Mouse (Mus musculus) forebrain, embryonic 13.5 days (tissue): ENCODE data around the gene Srcin1. TPM values are rescaled to one million over a fixed set of nuclear protein-coding genes. Genes with fewer than 3 reads are reported as not detected.

Experiments
- ATAC-seq: fragments of 200-750 bp; cut with Nextera tagmentation; 2 replicates; pipeline ENCODE4 v1.8.0; 2017
- H3K27ac ChIP-seq: fragments of 300-500 bp; sonication (generic); 2 replicates; pipeline ENCODE4 v1.5.1; 2015; ENCODE audit warnings: inconsistent platforms, mild to moderate bottlenecking, moderate library complexity
- H3K27me3 ChIP-seq: fragments of 300-500 bp; sonication (generic); 2 replicates; pipeline ENCODE4 v1.6.1; 2015; ENCODE audit warnings: mild to moderate bottlenecking, inconsistent platforms
- H3K36me3 ChIP-seq: fragments of 300-500 bp; sonication (generic); 2 replicates; pipeline ENCODE4 v1.6.1; 2015; ENCODE audit warnings: mild to moderate bottlenecking, inconsistent platforms; ENCODE audit not compliant: poor library complexity, severe bottlenecking
- H3K4me1 ChIP-seq: fragments of 300-500 bp; sonication (generic); 2 replicates; pipeline ENCODE4 v1.6.1; 2015; ENCODE audit warnings: inconsistent platforms
- H3K4me2 ChIP-seq: fragments of 300-500 bp; sonication (generic); 2 replicates; pipeline ENCODE4 v1.6.1; 2015; ENCODE audit warnings: inconsistent platforms, mild to moderate bottlenecking, moderate library complexity
- H3K4me3 ChIP-seq: fragments of 300-500 bp; sonication (generic); 2 replicates; pipeline ENCODE4 v1.5.1; 2015; ENCODE audit warnings: mild to moderate bottlenecking, inconsistent platforms
- H3K9ac ChIP-seq: fragments of 300-500 bp; sonication (generic); 2 replicates; pipeline ENCODE4 v1.6.1; 2015; ENCODE audit warnings: mild to moderate bottlenecking, inconsistent platforms
- H3K9me3 ChIP-seq: fragments of 300-500 bp; sonication (generic); replicated peaks from 2 replicates; pipeline ENCODE4 v1.6.1; 2016; ENCODE audit warnings: inconsistent platforms
- WGBS: fragments of 180-500 bp; shearing (Covaris S2); methylation state at CpG from one replicate; pipeline ENCODE4 v1.1.7; 2015; 5-methylcytosine and 5-hydroxymethylcytosine counted together
- polyA plus RNA-seq: library from polyadenylated mRNA; unstranded; fragments of >200 nt; fragmentation: Nextera tagmentation; extraction: Ambion mirVana; gene quantifications from 2 replicates; pipeline ENCODE4 v1.2.1, GENCODE M21; 2015

Srcin1 gene
- polyA plus RNA-seq = 5.6 and 6.4 TPM in 2 replicates

- H3K9me3 ChIP-seq = no peaks in the 10 kb centered on the region
- WGBS = 30% methylated on average over 9 of the region's 9 CpGs
- no peaks in the 10 kb centered on the region for H3K27me3 ChIP-seq
- no peaks in the 10 kb centered on the region for H3K36me3 ChIP-seq
- H3K9ac ChIP-seq = peak within 1 kb of the TSS; percentile 90
- H3K4me3 ChIP-seq = peak within 1 kb of the TSS; percentile 68
- peak within 1 kb of the TSS; percentile 97 for H3K27ac ChIP-seq
- H3K4me2 ChIP-seq = peak within 1 kb of the TSS; percentile 79
- H3K4me1 ChIP-seq = peaks cover 64% of the 10 kb centered on the region
- ATAC-seq = no peak
Measured at GRCm38 (mm10) chr11:97576136-97576906, at the start of gene Srcin1. TSS of gene Srcin1 (minus strand) at chr11:97576186.

GRCm38 (mm10) chr11:97625551-97625950, 49.6 kb upstream of the Srcin1 start:
- H3K4me3 ChIP-seq = no peak overlapping the region
- 76% methylated on average over 5 of the region's 5 CpGs for WGBS
- no peaks in the 10 kb centered on the region for H3K36me3 ChIP-seq
- no peak overlapping the region for H3K9ac ChIP-seq
- no peak for ATAC-seq
- H3K9me3 ChIP-seq = no peaks in the 10 kb centered on the region
- peaks cover 73% of the 10 kb centered on the region for H3K27me3 ChIP-seq
- H3K4me2 ChIP-seq = no peak overlapping the region
- peaks cover 29% of the 10 kb centered on the region for H3K4me1 ChIP-seq
- no peak overlapping the region for H3K27ac ChIP-seq

GRCm38 (mm10) chr11:97623166-97623565, 47.2 kb upstream of the Srcin1 start:
- WGBS = 64% methylated on average over 9 of the region's 9 CpGs

GRCm38 (mm10) chr11:97622440-97622839, 46.5 kb upstream of the Srcin1 start:
- H3K27me3 ChIP-seq = peaks cover 46% of the 10 kb centered on the region
- ATAC-seq = peak; percentile 72

More at GRCm38 (mm10) chr11:97623166-97623565, 47.2 kb upstream of the Srcin1 start:
- ATAC-seq = no peak
- peaks cover 21% of the 10 kb centered on the region for H3K4me1 ChIP-seq
- peaks cover 53% of the 10 kb centered on the region for H3K27me3 ChIP-seq
- no peaks in the 10 kb centered on the region for H3K36me3 ChIP-seq
- H3K27ac ChIP-seq = no peak overlapping the region
- no peak overlapping the region for H3K4me3 ChIP-seq
- H3K4me2 ChIP-seq = no peak overlapping the region
- H3K9ac ChIP-seq = no peak overlapping the region
- H3K9me3 ChIP-seq = no peaks in the 10 kb centered on the region

GRCm38 (mm10) chr11:97619391-97619795, 43.4 kb upstream of the Srcin1 start:
- H3K9ac ChIP-seq = no peak overlapping the region
- WGBS = 37% methylated on average over 5 of the region's 5 CpGs
- no peak overlapping the region for H3K4me3 ChIP-seq
- no peaks in the 10 kb centered on the region for H3K9me3 ChIP-seq
- no peak overlapping the region for H3K4me2 ChIP-seq
- no peak overlapping the region for H3K27ac ChIP-seq
- peaks cover 31% of the 10 kb centered on the region for H3K27me3 ChIP-seq
- H3K36me3 ChIP-seq = no peaks in the 10 kb centered on the region
- peaks cover 6% of the 10 kb centered on the region; the same call in 1 of the 2 replicates for H3K4me1 ChIP-seq
- 0 out of 2 replicates have a peak, but pooled peaks have one; percentile 24 for ATAC-seq

More at GRCm38 (mm10) chr11:97622440-97622839, 46.5 kb upstream of the Srcin1 start:
- 2% methylated on average over 6 of the region's 6 CpGs for WGBS
- H3K9me3 ChIP-seq = no peaks in the 10 kb centered on the region
- H3K36me3 ChIP-seq = no peaks in the 10 kb centered on the region
- peaks cover 14% of the 10 kb centered on the region for H3K4me1 ChIP-seq
- no peak overlapping the region for H3K4me2 ChIP-seq
- no peak overlapping the region for H3K4me3 ChIP-seq
- H3K27ac ChIP-seq = no peak overlapping the region
- H3K9ac ChIP-seq = no peak overlapping the region

GRCm38 (mm10) chr11:97618368-97618767, 42.4 kb upstream of the Srcin1 start:
- no peaks in the 10 kb centered on the region for H3K9me3 ChIP-seq
- no peak overlapping the region for H3K4me2 ChIP-seq
- H3K4me1 ChIP-seq = peaks cover 6% of the 10 kb centered on the region; the same call in 1 of the 2 replicates
- H3K27me3 ChIP-seq = peaks cover 21% of the 10 kb centered on the region
- no peak overlapping the region for H3K27ac ChIP-seq
- H3K4me3 ChIP-seq = no peak overlapping the region
- no peak for ATAC-seq
- no peak overlapping the region for H3K9ac ChIP-seq
- H3K36me3 ChIP-seq = no peaks in the 10 kb centered on the region
- 59% methylated on average over 11 of the region's 11 CpGs for WGBS

- peaks cover 6% of the 10 kb centered on the region; the same call in 1 of the 2 replicates for H3K4me1 ChIP-seq
- H3K27me3 ChIP-seq = peaks cover 16% of the 10 kb centered on the region
- no peak overlapping the region for H3K4me3 ChIP-seq
- no peak for ATAC-seq
- no peak overlapping the region for H3K9ac ChIP-seq
- H3K36me3 ChIP-seq = no peaks in the 10 kb centered on the region
- no peak overlapping the region for H3K27ac ChIP-seq
- WGBS = 83% methylated on average over 4 of the region's 4 CpGs
- no peak overlapping the region for H3K4me2 ChIP-seq
- H3K9me3 ChIP-seq = no peaks in the 10 kb centered on the region
Measured at GRCm38 (mm10) chr11:97615276-97615675, 39.3 kb upstream of the Srcin1 start.

GRCm38 (mm10) chr11:97611076-97611475, 35.1 kb upstream of the Srcin1 start:
- Histone ChIP-seq H3K9ac (no peak overlapping the region), H3K27me3 (peaks cover 6% of the 10 kb centered on the region; the same call in 1 of the 2 replicates), H3K4me3 (no peak overlapping the region), H3K4me2 (no peak overlapping the region), H3K27ac (no peak overlapping the region), H3K4me1 (0 out of 2 replicates have a peak, but pooled peaks cover 5% of the 10 kb centered on the region), H3K9me3 (no peaks in the 10 kb centered on the region), H3K36me3 (no peaks in the 10 kb centered on the region)
- WGBS = 74% methylated on average over 8 of the region's 8 CpGs
- no peak for ATAC-seq

- Histone ChIP-seq H3K9me3 (no peaks in the 10 kb centered on the region), H3K4me1 (0 out of 2 replicates have a peak, but pooled peaks cover 5% of the 10 kb centered on the region), H3K9ac (no peak overlapping the region), H3K4me2 (no peak overlapping the region), H3K27me3 (0 out of 2 replicates have a peak, but pooled peaks cover 3% of the 10 kb centered on the region), H3K4me3 (no peak overlapping the region), H3K36me3 (no peaks in the 10 kb centered on the region), H3K27ac (no peak overlapping the region)
- ATAC-seq = no peak
- WGBS = 91% methylated on average over 13 of the region's 13 CpGs
Measured at GRCm38 (mm10) chr11:97609743-97610142, 33.8 kb upstream of the Srcin1 start.

GRCm38 (mm10) chr11:97608933-97609332, 32.9 kb upstream of the Srcin1 start:
- Histone ChIP-seq H3K9ac (no peak overlapping the region), H3K4me3 (no peak overlapping the region), H3K4me2 (no peak overlapping the region), H3K27ac (no peak overlapping the region), H3K4me1 (0 out of 2 replicates have a peak, but pooled peaks cover 5% of the 10 kb centered on the region), H3K27me3 (0 out of 2 replicates have a peak, but pooled peaks cover 3% of the 10 kb centered on the region), H3K36me3 (no peaks in the 10 kb centered on the region), H3K9me3 (no peaks in the 10 kb centered on the region)
- WGBS = 73% methylated on average over 4 of the region's 4 CpGs
- ATAC-seq = no peak

GRCm38 (mm10) chr11:97607056-97607725, 31.2 kb upstream of the Srcin1 start:
- H3K4me3 ChIP-seq = no peak overlapping the region
- 0 out of 2 replicates have a peak, but pooled peaks cover 5% of the 10 kb centered on the region for H3K4me1 ChIP-seq
- H3K27me3 ChIP-seq = 0 out of 2 replicates have a peak, but pooled peaks cover 3% of the 10 kb centered on the region
- no peak overlapping the region for H3K4me2 ChIP-seq
- 96% methylated on average over 8 of the region's 8 CpGs for WGBS
- no peak for ATAC-seq
- H3K27ac ChIP-seq = no peak overlapping the region
- H3K9me3 ChIP-seq = no peaks in the 10 kb centered on the region
- H3K9ac ChIP-seq = no peak overlapping the region
- no peaks in the 10 kb centered on the region for H3K36me3 ChIP-seq

GRCm38 (mm10) chr11:97603891-97604290, 27.9 kb upstream of the Srcin1 start:
- H3K9me3 ChIP-seq = no peaks in the 10 kb centered on the region
- ATAC-seq = no peak
- H3K27me3 ChIP-seq = 0 out of 2 replicates have a peak, but pooled peaks cover 2% of the 10 kb centered on the region
- 0 out of 2 replicates have a peak, but pooled peaks cover 5% of the 10 kb centered on the region for H3K4me1 ChIP-seq
- no peak overlapping the region for H3K9ac ChIP-seq
- no peaks in the 10 kb centered on the region for H3K36me3 ChIP-seq
- 80% methylated on average over 10 of the region's 10 CpGs for WGBS
- H3K4me2 ChIP-seq = no peak overlapping the region
- H3K4me3 ChIP-seq = no peak overlapping the region
- H3K27ac ChIP-seq = no peak overlapping the region
